Mouse (Mus musculus) lung, adult 2 months (tissue): ENCODE data around the gene Ddx21.

Source experiments
- CTCF ChIP-seq: fragments of 200-500 bp; IDR thresholded peaks from 2 replicates; pipeline ENCODE4 v1.5.1; 2011; ENCODE audit warnings: mild to moderate bottlenecking, low read length, control low read depth; ENCODE audit not compliant: insufficient read depth
- POLR2A ChIP-seq: fragments of 200-500 bp; IDR thresholded peaks from 2 replicates; pipeline ENCODE4 v1.6.1; 2011; ENCODE audit warnings: low read depth, mild to moderate bottlenecking, control low read depth, low read length, borderline replicate concordance; ENCODE audit errors: extremely low read depth

DNA sequence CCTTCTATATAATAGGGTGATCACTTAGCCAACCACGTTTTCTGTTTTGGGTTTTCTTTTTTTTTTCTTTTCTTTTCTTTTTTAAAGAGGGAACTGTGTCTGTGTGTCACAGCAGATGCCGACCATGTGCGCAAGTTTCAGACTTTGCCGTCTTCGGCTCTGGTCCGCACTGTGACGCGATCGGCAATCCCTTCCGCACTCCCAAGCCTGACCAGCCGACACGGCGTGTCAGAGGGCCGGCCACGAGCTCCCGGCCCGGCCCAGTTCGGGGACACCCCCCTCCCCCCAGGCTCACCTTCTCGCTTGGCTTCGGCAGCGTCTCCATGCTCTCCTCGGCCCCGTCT is 276 bp downstream of the Ddx21 start:
- no peak for TF ChIP-seq POLR2A
- no peak for TF ChIP-seq CTCF
